Mouse (Mus musculus) heart, adult 11 months (tissue): ENCODE measurements at regions not wholly inside any gene's neighbourhood (a gene's known extent, or its start where the extent isn't known, plus 50 kb on each side); places are given as distances from the start of the nearest gene placed in this dataset.
"Not testable (repeated sequence)": the region's sequence is repeated elsewhere in the genome, so short reads cannot be mapped to it uniquely, and the experiment has no call there.

Source experiments
- DNase-seq: peaks from one replicate; pipeline ENCODE4 v3.0.0; 2022

- DNase-seq = no peak
These were observed 262.0 kb downstream of the Gadd45g start for GRCm38 (mm10) chr13:52108349-52108921.

GRCm38 (mm10) chr13:52109039-52109759, 262.7 kb downstream of the Gadd45g start:
- DNase-seq = no peak

GRCm38 (mm10) chr13:52110750-52111149, 264.3 kb downstream of the Gadd45g start:
- DNase-seq = no peak

- DNase-seq = no peak
These were observed 267.1 kb downstream of the Gadd45g start for GRCm38 (mm10) chr13:52113549-52113948.

- no peak for DNase-seq
These were observed 268.0 kb downstream of the Gadd45g start for GRCm38 (mm10) chr13:52114431-52114830.

GRCm38 (mm10) chr13:52114962-52115361, 268.5 kb downstream of the Gadd45g start:
- DNase-seq = no peak

GRCm38 (mm10) chr13:52116241-52116640, 269.8 kb downstream of the Gadd45g start:
- no peak for DNase-seq

- no peak for DNase-seq
These were observed 270.3 kb downstream of the Gadd45g start for GRCm38 (mm10) chr13:52116756-52117155.

GRCm38 (mm10) chr13:52120795-52121194, 274.3 kb downstream of the Gadd45g start:
- no peak for DNase-seq

GRCm38 (mm10) chr13:52125037-52125436, 278.6 kb downstream of the Gadd45g start:
- no peak for DNase-seq

- no peak for DNase-seq
These were observed 281.3 kb downstream of the Gadd45g start for GRCm38 (mm10) chr13:52127751-52128150.

- no peak for DNase-seq
These were observed 283.0 kb downstream of the Gadd45g start for GRCm38 (mm10) chr13:52129466-52129865.

- DNase-seq = no peak
These were observed 286.7 kb downstream of the Gadd45g start for GRCm38 (mm10) chr13:52133202-52133601.

- no peak for DNase-seq
These were observed 292.0 kb downstream of the Gadd45g start for GRCm38 (mm10) chr13:52138331-52138945.

- no peak for DNase-seq
These were observed 292.8 kb downstream of the Gadd45g start for GRCm38 (mm10) chr13:52139140-52139809.

GRCm38 (mm10) chr13:52140221-52140620, 293.7 kb downstream of the Gadd45g start:
- DNase-seq = no peak

GRCm38 (mm10) chr13:52144066-52144465, 297.6 kb downstream of the Gadd45g start:
- DNase-seq = not testable (repeated sequence)

- DNase-seq = no peak
These were observed 299.4 kb downstream of the Gadd45g start for GRCm38 (mm10) chr13:52145926-52146325.

- DNase-seq = no peak
These were observed 303.8 kb downstream of the Gadd45g start for GRCm38 (mm10) chr13:52150281-52150680.

- DNase-seq = no peak
These were observed 305.3 kb downstream of the Gadd45g start for GRCm38 (mm10) chr13:52151777-52152176.

- DNase-seq = no peak
These were observed 305.7 kb downstream of the Gadd45g start for GRCm38 (mm10) chr13:52152221-52152620.

GRCm38 (mm10) chr13:52153030-52153429, 306.6 kb downstream of the Gadd45g start:
- DNase-seq = no peak

GRCm38 (mm10) chr13:52153576-52153975, 307.1 kb downstream of the Gadd45g start:
- DNase-seq = peak; percentile 94
